Mouse (Mus musculus) heart, embryonic 15.5 days (tissue): ENCODE data around the gene Zbtb45. TPM values are rescaled to one million over a fixed set of nuclear protein-coding genes. Genes with fewer than 3 reads are reported as not detected.

Experiments used
- ATAC-seq: fragments of 200-750 bp; cut with Nextera tagmentation; replicated peaks from 2 replicates; pipeline ENCODE4 v1.8.0; 2017; ENCODE audit warnings: low read depth, moderate TSS enrichment; ENCODE audit not compliant: insufficient number of reproducible peaks, insufficient read depth, low FRiP score
- H3K27ac ChIP-seq: fragments of 300-500 bp; sonication (generic); 2 replicates; pipeline ENCODE4 v1.5.1; 2015; ENCODE audit warnings: mild to moderate bottlenecking, inconsistent platforms
- H3K27me3 ChIP-seq: fragments of 300-500 bp; sonication (generic); 2 replicates; pipeline ENCODE4 v1.6.1; 2015; ENCODE audit warnings: inconsistent platforms
- H3K36me3 ChIP-seq: fragments of 300-500 bp; sonication (generic); 2 replicates; pipeline ENCODE4 v1.6.1; 2015; ENCODE audit warnings: mild to moderate bottlenecking, inconsistent platforms
- H3K4me1 ChIP-seq: fragments of 300-500 bp; sonication (generic); replicated peaks from 2 replicates; pipeline ENCODE4 v1.6.1; 2015; ENCODE audit warnings: inconsistent platforms
- H3K4me2 ChIP-seq: fragments of 300-500 bp; sonication (generic); 2 replicates; pipeline ENCODE4 v1.6.1; 2015; ENCODE audit warnings: inconsistent platforms, mild to moderate bottlenecking, moderate library complexity
- H3K4me3 ChIP-seq: fragments of 300-500 bp; sonication (generic); 2 replicates; pipeline ENCODE4 v1.5.1; 2015; ENCODE audit warnings: mild to moderate bottlenecking, inconsistent platforms
- H3K9ac ChIP-seq: fragments of 300-500 bp; sonication (generic); 2 replicates; pipeline ENCODE4 v1.6.1; 2015; ENCODE audit warnings: mild to moderate bottlenecking, inconsistent platforms
- H3K9me3 ChIP-seq: fragments of 300-500 bp; sonication (generic); replicated peaks from 2 replicates; pipeline ENCODE4 v1.6.1; 2016; ENCODE audit warnings: inconsistent platforms
- WGBS: fragments of 180-500 bp; shearing (Covaris S2); methylation state at CpG from one replicate; pipeline ENCODE4 v1.1.7; 2015; ENCODE audit warnings: mixed read lengths; 5-methylcytosine and 5-hydroxymethylcytosine counted together
- polyA plus RNA-seq: library from polyadenylated mRNA; unstranded; fragments of >200 nt; fragmentation: Nextera tagmentation; extraction: Ambion mirVana; gene quantifications from 2 replicates; pipeline ENCODE4 v1.2.1, GENCODE M21; 2015

Gene Zbtb45
- 12.2 and 18.0 TPM in 2 replicates for polyA plus RNA-seq

GRCm38 (mm10) chr7:13010005-13010908 lies at the start of gene Zbtb45:
TSS of gene Zbtb45 (minus strand) at chr7:13010034.
- Histone ChIP-seq H3K9ac (peak within 1 kb of the TSS; percentile 76), H3K4me1 (peaks cover 22% of the 10 kb centered on the region), H3K9me3 (no peaks in the 10 kb centered on the region), H3K4me3 (peak within 1 kb of the TSS; percentile 70), H3K4me2 (peak within 1 kb of the TSS; percentile 82), H3K36me3 (peaks cover 23% of the 10 kb centered on the region), H3K27me3 (0 out of 2 replicates have a peak, but pooled peaks cover 4% of the 10 kb centered on the region), H3K27ac (peak within 1 kb of the TSS; percentile 95)
- WGBS: 17% methylated on average over 26 of the region's 26 CpGs
- ATAC-seq: no peak; the same call in 1 of the 2 replicates

- Histone ChIP-seq H3K36me3 (no peaks in the 10 kb centered on the region), H3K4me1 (no peaks in the 10 kb centered on the region), H3K9ac (no peak overlapping the region), H3K4me3 (no peak overlapping the region), H3K4me2 (no peak overlapping the region), H3K9me3 (no peaks in the 10 kb centered on the region), H3K27ac (no peak overlapping the region), H3K27me3 (no peaks in the 10 kb centered on the region)
- 86% methylated on average over 9 of the region's 9 CpGs for WGBS
- no peak for ATAC-seq
Measured at GRCm38 (mm10) chr7:13059536-13059935, 49.7 kb upstream of the Zbtb45 start.

GRCm38 (mm10) chr7:13056913-13057700 lies 47.3 kb upstream of the Zbtb45 start:
- Histone ChIP-seq H3K4me1 (peaks cover 6% of the 10 kb centered on the region; the same call in 1 of the 2 replicates), H3K36me3 (no peaks in the 10 kb centered on the region), H3K4me2 (no peak overlapping the region), H3K9me3 (no peaks in the 10 kb centered on the region), H3K4me3 (no peak overlapping the region), H3K27me3 (no peaks in the 10 kb centered on the region), H3K9ac (no peak overlapping the region), H3K27ac (no peak overlapping the region)
- ATAC-seq: no peak
- WGBS: 60% methylated on average over 8 of the region's 8 CpGs

- peak within 1 kb of the TSS; percentile 69 for H3K9ac ChIP-seq
- H3K27ac ChIP-seq: peak within 1 kb of the TSS; percentile 86
- peak within 1 kb of the TSS; percentile 77 for H3K4me2 ChIP-seq
- H3K4me3 ChIP-seq: peak within 1 kb of the TSS; percentile 74
- under 1% methylated on average over 41 of the region's 41 CpGs for WGBS
- H3K4me1 ChIP-seq: peaks cover 6% of the 10 kb centered on the region; the same call in 1 of the 2 replicates
- no peaks in the 10 kb centered on the region for H3K9me3 ChIP-seq
- H3K27me3 ChIP-seq: no peaks in the 10 kb centered on the region
- peak; percentile 91 for ATAC-seq
- H3K36me3 ChIP-seq: no peaks in the 10 kb centered on the region
Measured at GRCm38 (mm10) chr7:13054287-13055010, 44.6 kb upstream of the Zbtb45 start, which contains the start of gene Mzf1. TSS of gene Mzf1 (minus strand) at chr7:13054764.

- Histone ChIP-seq H3K9ac (peak overlapping the region; percentile 69), H3K27ac (peak overlapping the region; percentile 86), H3K4me1 (peaks cover 6% of the 10 kb centered on the region; the same call in 1 of the 2 replicates), H3K4me3 (peak overlapping the region; percentile 74), H3K9me3 (no peaks in the 10 kb centered on the region), H3K27me3 (no peaks in the 10 kb centered on the region), H3K36me3 (no peaks in the 10 kb centered on the region), H3K4me2 (peak overlapping the region; percentile 77)
- no peak for ATAC-seq
- 4% methylated on average over 15 of the region's 15 CpGs for WGBS
Measured at GRCm38 (mm10) chr7:13053961-13054286, 44.1 kb upstream of the Zbtb45 start.

DNA sequence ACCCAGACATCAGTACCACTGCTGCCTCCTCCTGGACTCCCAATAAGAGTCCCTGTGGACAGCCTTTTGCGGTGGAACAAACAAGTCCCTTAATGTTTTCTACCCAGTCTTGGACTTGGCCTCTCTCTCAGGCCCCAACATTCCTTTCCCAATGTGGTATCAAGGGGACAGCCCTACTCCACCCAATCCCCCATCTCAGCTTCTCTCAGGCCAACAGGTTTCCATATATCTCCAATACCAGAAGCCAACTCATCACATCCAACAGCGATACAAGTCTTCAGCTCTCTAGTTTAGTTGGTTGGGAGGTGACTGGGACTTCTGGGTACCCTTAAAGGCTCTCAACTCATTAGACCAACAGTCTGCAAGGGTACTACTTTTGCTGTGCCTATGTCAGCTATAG lies 43.7 kb upstream of the Zbtb45 start:
- no peaks in the 10 kb centered on the region for H3K36me3 ChIP-seq
- H3K9ac ChIP-seq: no peak overlapping the region; the same call in 1 of the 2 replicates
- H3K4me1 ChIP-seq: peaks cover 6% of the 10 kb centered on the region; the same call in 1 of the 2 replicates
- H3K4me2 ChIP-seq: peak overlapping the region; percentile 77
- no peaks in the 10 kb centered on the region for H3K9me3 ChIP-seq
- H3K4me3 ChIP-seq: peak overlapping the region; percentile 74; the same call in 1 of the 2 replicates
- 90% methylated on average over 2 of the region's 2 CpGs for WGBS
- H3K27me3 ChIP-seq: no peaks in the 10 kb centered on the region
- no peak overlapping the region for H3K27ac ChIP-seq
- no peak for ATAC-seq

DNA sequence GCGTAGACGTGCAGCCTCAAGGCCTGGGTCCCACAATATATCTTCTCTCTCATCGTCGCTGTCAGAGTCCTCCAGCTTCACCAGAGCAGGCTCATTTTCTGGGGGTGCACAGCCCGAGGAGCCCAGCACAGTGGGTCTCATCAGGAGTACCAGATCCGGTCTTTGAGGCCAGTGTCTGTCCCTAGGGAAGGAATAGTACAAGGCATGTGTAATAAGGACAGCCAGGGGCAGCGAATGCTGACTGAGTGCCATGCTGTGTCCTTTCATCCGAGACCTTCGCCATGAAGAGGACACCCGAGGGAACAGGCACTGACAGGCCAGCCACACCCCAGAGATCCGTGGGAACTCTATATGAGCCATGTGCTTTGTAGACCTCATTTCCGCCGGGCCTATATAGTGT lies 43.2 kb upstream of the Zbtb45 start:
- Histone ChIP-seq H3K27me3 (no peaks in the 10 kb centered on the region), H3K4me1 (peaks cover 6% of the 10 kb centered on the region; the same call in 1 of the 2 replicates), H3K27ac (no peak overlapping the region), H3K4me3 (no peak overlapping the region), H3K4me2 (no peak overlapping the region), H3K9ac (no peak overlapping the region), H3K36me3 (no peaks in the 10 kb centered on the region), H3K9me3 (no peaks in the 10 kb centered on the region)
- 84% methylated on average over 13 of the region's 13 CpGs for WGBS
- no peak for ATAC-seq

- Histone ChIP-seq H3K27me3 (peaks cover 44% of the 10 kb centered on the region), H3K4me2 (no peak overlapping the region), H3K36me3 (no peaks in the 10 kb centered on the region), H3K4me1 (peaks cover 15% of the 10 kb centered on the region), H3K9me3 (no peaks in the 10 kb centered on the region), H3K9ac (0 out of 2 replicates have a peak overlapping the region, but pooled peaks have one; percentile 10), H3K27ac (no peak overlapping the region), H3K4me3 (no peak overlapping the region)
- no peak for ATAC-seq
- WGBS: 4% methylated on average over 2 of the region's 2 CpGs
Measured at GRCm38 (mm10) chr7:13046084-13046483, 36.2 kb upstream of the Zbtb45 start.

GRCm38 (mm10) chr7:13044254-13044625 lies 34.4 kb upstream of the Zbtb45 start:
- Histone ChIP-seq H3K36me3 (no peaks in the 10 kb centered on the region), H3K27ac (no peak overlapping the region), H3K4me2 (peak overlapping the region; percentile 95), H3K9ac (peak overlapping the region; percentile 58), H3K27me3 (peaks cover 44% of the 10 kb centered on the region), H3K4me3 (peak overlapping the region; percentile 55), H3K4me1 (peaks cover 18% of the 10 kb centered on the region), H3K9me3 (no peaks in the 10 kb centered on the region)
- no peak for ATAC-seq
- 4% methylated on average over 23 of the region's 23 CpGs for WGBS

- Histone ChIP-seq H3K9ac (peak overlapping the region; percentile 58), H3K27me3 (peaks cover 44% of the 10 kb centered on the region), H3K36me3 (no peaks in the 10 kb centered on the region), H3K4me2 (peak overlapping the region; percentile 95), H3K27ac (no peak overlapping the region), H3K9me3 (no peaks in the 10 kb centered on the region), H3K4me3 (peak overlapping the region; percentile 55), H3K4me1 (peaks cover 24% of the 10 kb centered on the region)
- WGBS: 5% methylated on average over 88 of the region's 88 CpGs
- ATAC-seq: peak; percentile 58; the same call in 1 of the 2 replicates
Measured at GRCm38 (mm10) chr7:13043445-13044253, 33.8 kb upstream of the Zbtb45 start.
